Mouse (Mus musculus) cerebellum, adult 2 months (tissue): ENCODE data around the gene Hmga1.

Source experiments
- CTCF ChIP-seq: fragments of 200-500 bp; IDR thresholded peaks from 2 replicates; pipeline ENCODE4 v1.5.1; 2011; ENCODE audit warnings: low read depth, mild to moderate bottlenecking, control low read depth, low read length, moderate library complexity, borderline replicate concordance; ENCODE audit not compliant: insufficient read depth
- POLR2A ChIP-seq: fragments of 200-500 bp; IDR thresholded peaks from 2 replicates; pipeline ENCODE4 v1.6.1; 2011; ENCODE audit warnings: low read length, control low read depth, borderline replicate concordance; ENCODE audit not compliant: insufficient read depth

DNA sequence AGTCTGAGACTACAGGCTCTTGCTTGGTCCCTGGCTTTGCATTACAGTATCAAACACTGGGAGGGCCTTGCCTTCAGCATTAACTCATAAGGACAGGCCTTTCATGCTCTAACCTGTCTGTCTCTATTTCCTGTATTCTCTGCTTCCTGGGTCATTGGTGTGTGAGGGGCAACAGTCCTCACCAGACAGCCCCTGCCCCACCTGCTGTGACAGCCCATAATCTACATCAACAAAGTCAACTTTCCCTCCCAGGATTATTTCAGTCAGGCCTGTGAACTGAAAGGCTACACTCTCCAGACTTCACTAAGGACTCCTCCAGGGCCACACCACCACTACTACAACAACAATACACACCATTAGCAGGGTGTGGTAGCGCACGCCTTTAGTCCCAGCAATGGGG lies 46.7 kb downstream of the Hmga1 start:
- TF ChIP-seq POLR2A (no peak), CTCF (no peak)
